Mouse (Mus musculus): ENCODE data around the gene Nlrp4a.
"Not testable (repeated sequence)": the region's sequence is repeated elsewhere in the genome, so short reads cannot be mapped to it uniquely, and the experiment has no call there.

The Nlrp4a gene

DNA sequence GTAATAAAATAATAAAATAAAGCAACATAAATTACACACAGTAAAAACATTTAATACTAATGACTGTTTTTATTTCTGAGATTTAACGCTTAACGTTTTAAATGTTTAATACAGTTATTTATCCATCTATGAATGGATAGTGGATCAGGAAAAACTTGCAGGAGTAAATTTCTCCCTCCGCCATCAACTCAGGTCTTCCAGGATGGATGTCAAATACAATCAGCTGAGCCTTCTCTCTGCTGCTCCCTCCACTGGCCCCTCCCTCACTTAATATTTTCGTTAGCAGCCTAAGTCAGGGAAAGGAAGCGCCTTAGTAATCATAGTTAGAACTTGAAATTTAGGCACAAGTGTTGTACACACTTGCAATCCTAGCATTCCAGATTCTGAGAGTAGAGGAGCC is at the start of gene Nlrp4a:
Nlrp4a (plus strand) TSS at position 301 of the 400 bp plus-strand sequence.
- DNase-seq (ENCODE audit: low spot score in 2 of 2), result no peak

DNA sequence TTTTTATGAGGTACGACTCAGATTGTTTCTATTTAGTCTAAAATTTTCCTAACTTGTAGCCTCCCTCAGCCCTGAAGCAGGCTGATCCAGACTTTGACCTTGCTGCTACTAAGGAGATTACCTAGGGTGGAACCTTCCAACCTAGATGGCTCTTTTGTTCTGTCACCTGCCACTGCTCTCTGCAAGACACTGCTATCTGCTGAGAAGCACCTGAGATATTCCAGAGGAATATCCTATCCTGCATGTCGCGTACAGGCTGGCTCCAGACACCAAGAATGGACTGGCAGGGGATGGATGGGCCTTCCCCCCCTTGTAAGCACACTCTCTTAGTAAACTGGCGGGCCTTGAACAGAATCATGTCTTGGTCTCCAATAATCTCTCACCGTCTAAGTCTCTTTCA is 48.2 kb upstream of the Nlrp4a start:
- not testable (repeated sequence) for DNase-seq (ENCODE audit: low spot score in 2 of 2)

DNA sequence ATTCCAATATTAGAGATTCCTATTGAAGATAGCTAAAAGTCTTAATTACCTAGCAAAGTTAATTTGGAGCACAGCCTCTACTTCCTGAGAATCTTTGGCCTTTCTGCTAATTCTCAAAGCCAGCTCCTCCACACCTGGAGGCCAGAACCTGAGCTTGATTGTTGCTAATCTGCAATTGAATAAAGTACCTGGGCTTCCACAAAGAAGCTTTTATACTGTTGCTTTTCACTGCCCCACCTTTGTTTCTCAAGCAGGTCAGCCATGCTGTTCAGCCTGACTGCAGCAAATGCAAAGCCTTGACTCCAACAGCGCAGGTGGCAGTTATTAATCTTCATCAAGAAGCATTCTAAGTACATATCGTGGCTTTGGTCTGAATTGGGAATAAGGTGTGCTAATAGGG is 43.8 kb upstream of the Nlrp4a start:
- DNase-seq (ENCODE audit: low spot score in 2 of 2), result not testable (repeated sequence)

DNA sequence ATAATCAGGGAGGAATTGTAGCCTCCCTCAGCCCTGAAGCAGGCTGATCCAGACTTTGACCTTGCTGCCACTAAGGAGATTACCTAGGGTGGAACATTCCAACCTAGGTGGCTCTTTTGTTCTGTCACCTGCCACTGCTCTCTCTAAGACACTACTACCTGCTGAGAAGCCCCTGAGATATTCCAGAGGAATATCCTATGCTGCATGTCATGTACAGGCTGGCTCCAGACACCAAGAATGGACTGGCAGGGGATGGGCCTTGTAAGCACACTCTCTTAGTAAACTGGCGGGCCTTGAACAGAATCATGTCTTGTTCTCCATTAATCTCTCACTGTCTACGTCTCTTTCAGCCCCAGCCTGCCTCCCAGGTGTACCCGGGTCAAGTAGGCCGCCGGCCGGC is 43.1 kb upstream of the Nlrp4a start:
- DNase-seq (ENCODE audit: low spot score in 2 of 2), result not testable (repeated sequence)

GRCm38 (mm10) chr7:26403600-26403999 is 31.3 kb upstream of the Nlrp4a start, which contains the start of gene Nlrp9c:
Gene Nlrp9c (minus strand): TSS chr7:26403700.
- DNase-seq (ENCODE audit: low spot score in 2 of 2), result not testable (repeated sequence)

DNA sequence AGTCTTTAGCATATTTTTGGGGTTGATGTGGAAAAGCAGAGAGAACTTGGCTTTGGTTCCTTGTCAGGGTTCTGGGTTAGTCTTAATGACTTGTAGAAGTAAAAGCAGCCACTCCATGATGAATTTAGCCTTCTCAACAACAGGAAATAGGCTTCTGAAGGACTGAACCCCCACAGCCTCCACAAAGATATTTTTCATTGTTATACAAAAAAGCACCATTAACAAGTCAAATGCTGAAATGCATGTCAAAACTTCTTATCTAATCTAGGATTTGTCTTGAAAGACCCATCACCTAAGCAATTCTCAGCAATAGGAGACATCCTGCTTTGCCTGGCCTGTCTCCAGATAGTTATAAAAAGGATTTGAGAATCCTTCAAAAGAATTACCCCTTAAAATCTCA is 41.8 kb downstream of the Nlrp4a start:
- no peak for DNase-seq (ENCODE audit: low spot score in 2 of 2)

DNA sequence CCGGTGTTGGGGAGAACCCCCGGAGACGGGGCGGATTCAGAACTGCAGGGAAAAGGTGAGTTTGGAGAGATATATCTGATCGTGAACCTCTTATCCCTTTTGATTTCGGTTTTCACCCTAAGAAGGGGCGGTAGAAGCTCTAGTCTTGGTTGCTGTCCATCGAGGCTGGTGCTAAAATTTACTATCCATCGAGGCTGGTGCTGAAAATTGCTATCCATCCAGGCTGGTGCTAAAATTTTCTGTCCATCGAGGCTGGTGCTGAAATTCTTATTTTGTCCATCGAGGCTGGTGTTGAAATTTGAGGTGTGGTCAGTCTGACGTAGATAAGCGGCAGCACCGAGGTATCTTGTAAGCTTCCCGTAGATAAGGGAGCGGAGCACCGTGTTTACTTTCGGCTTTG is 54.6 kb downstream of the Nlrp4a start:
- DNase-seq (ENCODE audit: low spot score in 2 of 2), result not testable (repeated sequence)
